Mouse (Mus musculus) myocyte (in vitro differentiated cells): ENCODE data around the gene St8sia1.

Experiments
- CEBPB ChIP-seq: IDR thresholded peaks from 2 replicates; pipeline ENCODE4 v1.6.1; 2011; ENCODE audit warnings: mild to moderate bottlenecking, moderate library complexity; ENCODE audit not compliant: poor library complexity, insufficient read depth, severe bottlenecking
- E2F4 ChIP-seq: IDR thresholded peaks from one replicate; pipeline ENCODE4 v1.6.1; 2011; ENCODE audit warnings: mild to moderate bottlenecking, control low read depth, moderate library complexity; ENCODE audit not compliant: insufficient read depth
- MAX ChIP-seq: IDR thresholded peaks from one replicate; pipeline ENCODE4 v1.6.1; 2011; ENCODE audit warnings: low read depth, mild to moderate bottlenecking, control low read depth
- MYOG ChIP-seq, 3 experiments: IDR thresholded peaks; one replicate each; pipeline ENCODE4 v1.6.1; 2011; ENCODE audit warnings: control low read depth in 2 of 3, low read depth in 2 of 3, mild to moderate bottlenecking in 2 of 3; ENCODE audit not compliant: insufficient read length in 2 of 3, control insufficient read depth in 1 of 3, insufficient read depth in 1 of 3
- POLR2A ChIP-seq: IDR thresholded peaks from one replicate; pipeline ENCODE4 v1.6.1; 2011; ENCODE audit warnings: low read depth, mild to moderate bottlenecking, control low read depth, moderate library complexity; ENCODE audit not compliant: insufficient read length
- POLR2AphosphoS2 ChIP-seq: IDR thresholded peaks from one replicate; pipeline ENCODE4 v1.6.1; 2011; ENCODE audit warnings: low read depth, control low read depth; ENCODE audit not compliant: insufficient read length
- REST ChIP-seq: IDR thresholded peaks from one replicate; pipeline ENCODE4 v1.6.1; 2011; ENCODE audit warnings: mild to moderate bottlenecking, control low read depth, moderate library complexity; ENCODE audit not compliant: insufficient read depth, insufficient read length
- TCF12 ChIP-seq: IDR thresholded peaks from one replicate; pipeline ENCODE4 v1.6.1; 2011; ENCODE audit warnings: mild to moderate bottlenecking, control low read depth; ENCODE audit not compliant: poor library complexity, insufficient read depth, severe bottlenecking
- USF1 ChIP-seq: IDR thresholded peaks from one replicate; pipeline ENCODE4 v1.6.1; 2011; ENCODE audit warnings: low read depth, mild to moderate bottlenecking, control low read depth, moderate library complexity

DNA sequence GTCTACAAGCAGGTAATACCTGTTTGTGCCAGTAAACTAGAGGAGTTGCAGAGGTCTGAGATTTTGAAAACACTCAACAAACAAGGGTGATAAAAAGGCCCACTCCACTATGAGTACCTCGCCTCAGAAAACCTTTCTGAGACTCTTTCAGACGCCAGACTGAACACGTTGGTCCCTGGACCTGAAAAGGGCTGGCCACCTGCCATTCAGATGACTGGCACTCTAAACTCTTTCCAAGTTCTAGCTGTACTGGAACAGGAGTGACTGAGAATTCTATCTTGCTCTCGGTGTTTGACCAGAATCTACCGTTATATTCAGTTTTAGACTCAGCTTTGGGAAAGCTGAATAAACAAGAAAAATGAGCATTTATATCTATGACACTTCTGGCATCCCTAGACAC is 43.4 kb downstream of the St8sia1 start:
- TF ChIP-seq POLR2A (no peak), POLR2AphosphoS2 (no peak), E2F4 (no peak), USF1 (no peak), TCF12 (no peak), REST (no peak), MYOG (IDR thresholded peaks at IDR 0.05; ENCODE audit: control insufficient read depth in 1 of 3, insufficient read depth in 1 of 3, insufficient read length in 2 of 3, low read depth in 2 of 3) (no peak), MAX (no peak), CEBPB (no peak)
